Mouse (Mus musculus) lung, postnatal 4 days (tissue): ENCODE measurements around the gene Lrr1.
"Not testable (repeated sequence)": the region's sequence is repeated elsewhere in the genome, so short reads cannot be mapped to it uniquely, and the experiment has no call there.

Experiments used
- DNase-seq, 2 experiments: peaks; one replicate each; pipeline ENCODE4 v3.0.0; 2021

Lrr1 gene

GRCm38 (mm10) chr12:69168461-69169106, at the start of gene Lrr1:
Lrr1 (plus strand) TSS chr12:69168814.
- peak; percentile 87 to 89 for DNase-seq

GRCm38 (mm10) chr12:69119908-69120307, 48.7 kb upstream of the Lrr1 start:
- no peak for DNase-seq

- DNase-seq = no peak
These were observed 45.8 kb upstream of the Lrr1 start for GRCm38 (mm10) chr12:69122801-69123200.

- DNase-seq = no peak
These were observed 43.5 kb upstream of the Lrr1 start for GRCm38 (mm10) chr12:69125066-69125465.

- DNase-seq = peak in 1 of 2 experiments; percentile 10
These were observed 41.4 kb upstream of the Lrr1 start for GRCm38 (mm10) chr12:69127170-69127569.

GRCm38 (mm10) chr12:69127626-69128025, 41.0 kb upstream of the Lrr1 start:
- no peak for DNase-seq

GRCm38 (mm10) chr12:69129634-69130310, 38.8 kb upstream of the Lrr1 start:
- DNase-seq = peak in 1 of 2 experiments; percentile 10

GRCm38 (mm10) chr12:69130486-69130885, 38.1 kb upstream of the Lrr1 start:
- no peak for DNase-seq

GRCm38 (mm10) chr12:69131267-69131666, 37.3 kb upstream of the Lrr1 start:
- DNase-seq = no peak

GRCm38 (mm10) chr12:69131981-69132380, 36.6 kb upstream of the Lrr1 start:
- DNase-seq = peak; percentile 39 to 41

GRCm38 (mm10) chr12:69139201-69139600, 29.4 kb upstream of the Lrr1 start:
- DNase-seq = no peak

GRCm38 (mm10) chr12:69139841-69140240, 28.8 kb upstream of the Lrr1 start:
- DNase-seq = no peak

GRCm38 (mm10) chr12:69143460-69143859, 25.2 kb upstream of the Lrr1 start:
- no peak for DNase-seq

- no peak for DNase-seq
These were observed 21.4 kb upstream of the Lrr1 start for GRCm38 (mm10) chr12:69147166-69147735.

- DNase-seq = no peak
These were observed 18.6 kb upstream of the Lrr1 start for GRCm38 (mm10) chr12:69150049-69150448.

GRCm38 (mm10) chr12:69155923-69156322, 12.7 kb upstream of the Lrr1 start:
- no peak for DNase-seq

GRCm38 (mm10) chr12:69156436-69156835, 12.2 kb upstream of the Lrr1 start:
- no peak for DNase-seq

GRCm38 (mm10) chr12:69157107-69157506, 11.5 kb upstream of the Lrr1 start:
- no peak for DNase-seq

- no peak for DNase-seq
These were observed 10.2 kb upstream of the Lrr1 start for GRCm38 (mm10) chr12:69158366-69158764.

- DNase-seq = peak; percentile 97 to 99
These were observed 9.6 kb upstream of the Lrr1 start, which contains the start of gene Rps29 for GRCm38 (mm10) chr12:69158765-69159577. Rps29 (minus strand) TSS chr12:69159186.

GRCm38 (mm10) chr12:69159578-69159940, 9.1 kb upstream of the Lrr1 start:
- no peak for DNase-seq

- DNase-seq = not testable (repeated sequence)
These were observed 7.9 kb upstream of the Lrr1 start for GRCm38 (mm10) chr12:69160677-69161076.

- not testable (repeated sequence) for DNase-seq
These were observed 5.0 kb upstream of the Lrr1 start for GRCm38 (mm10) chr12:69163586-69163985.
